Mouse (Mus musculus) embryonic fibroblast, embryonic 13.5 days (primary cell): Measurements from ENCODE around the gene Pgc.

Experiments
- CTCF ChIP-seq: IDR thresholded peaks from 2 replicates; pipeline ENCODE4 v1.5.1; 2011; ENCODE audit warnings: mild to moderate bottlenecking, control low read depth, low read length, moderate library complexity, borderline replicate concordance; ENCODE audit not compliant: insufficient read depth
- POLR2A ChIP-seq: IDR thresholded peaks from 2 replicates; pipeline ENCODE4 v1.6.1; 2011; ENCODE audit warnings: low read depth, mild to moderate bottlenecking, control low read depth, low read length, moderate library complexity

- TF ChIP-seq CTCF (no peak), POLR2A (no peak)
Observed at GRCm38 (mm10) chr17:47706196-47706595, 20.4 kb upstream of the Pgc start.
